Mouse (Mus musculus): ENCODE measurements around the gene Camkmt.

DNA sequence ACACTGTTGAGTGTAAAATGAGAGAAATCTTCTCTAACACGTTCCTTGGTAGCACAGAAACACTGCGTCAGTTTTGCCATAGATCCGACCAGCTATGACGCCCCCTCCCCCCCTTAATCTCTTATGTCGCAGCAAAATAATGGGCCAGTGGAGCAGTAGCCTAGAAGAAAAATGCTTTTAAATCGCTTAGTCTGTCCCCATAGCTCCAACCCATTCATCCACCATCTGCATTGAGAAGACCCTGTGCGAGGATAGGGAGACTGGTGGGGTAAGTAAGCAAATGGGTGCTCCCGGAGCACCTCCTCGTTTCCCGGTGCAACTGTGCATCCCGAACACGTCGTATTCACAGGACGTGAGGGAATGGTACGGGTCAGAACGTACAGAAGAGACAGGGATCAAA lies 731 bp upstream of the Camkmt start:
- no peak for TF ChIP-seq GATA1 (IDR thresholded peaks at IDR 0.05; ENCODE audit: low read length)
- no peak for TF ChIP-seq TAL1 (IDR thresholded peaks at IDR 0.05; ENCODE audit: low read length)

All from erythroblast, embryonic 14.5 days (primary cell).